Mouse (Mus musculus) kidney, embryonic 16.5 days (tissue): ENCODE results near the gene Spon1. TPM values are rescaled to one million over a fixed set of nuclear protein-coding genes. Genes with fewer than 3 reads are reported as not detected.

Experiments used
- ATAC-seq: fragments of 200-750 bp; cut with Nextera tagmentation; 2 replicates; pipeline ENCODE4 v1.8.0; 2017; ENCODE audit warnings: moderate TSS enrichment; ENCODE audit not compliant: low FRiP score, low TSS enrichment
- H3K27ac ChIP-seq: fragments of 300-500 bp; sonication (generic); 2 replicates; pipeline ENCODE4 v1.5.1; 2014; ENCODE audit warnings: low read length
- H3K27me3 ChIP-seq: fragments of 300-500 bp; sonication (generic); 2 replicates; pipeline ENCODE4 v1.6.1; 2014; ENCODE audit warnings: low read length, control low read depth, mixed read lengths; ENCODE audit not compliant: insufficient read depth
- H3K36me3 ChIP-seq: fragments of 300-500 bp; sonication (generic); 2 replicates; pipeline ENCODE4 v1.6.1; 2014; ENCODE audit warnings: low read length, control low read depth, mixed read lengths; ENCODE audit not compliant: insufficient read depth
- H3K4me1 ChIP-seq: fragments of 300-500 bp; sonication (generic); 2 replicates; pipeline ENCODE4 v1.6.1; 2014; ENCODE audit warnings: low read length, control low read depth, mixed read lengths; ENCODE audit not compliant: insufficient read depth
- H3K4me2 ChIP-seq: fragments of 300-500 bp; sonication (generic); replicated peaks from 2 replicates; pipeline ENCODE4 v1.6.1; 2014; ENCODE audit warnings: low read depth, low read length
- H3K4me3 ChIP-seq: fragments of 300-500 bp; sonication (generic); 2 replicates; pipeline ENCODE4 v1.5.1; 2014; ENCODE audit warnings: mild to moderate bottlenecking, low read length
- H3K9ac ChIP-seq: fragments of 300-500 bp; sonication (generic); replicated peaks from 2 replicates; pipeline ENCODE4 v1.6.1; 2014; ENCODE audit warnings: low read length
- H3K9me3 ChIP-seq: fragments of 300-500 bp; sonication (generic); 2 replicates; pipeline ENCODE4 v1.6.1; 2016; ENCODE audit warnings: low read length, control low read depth
- WGBS: fragments of 180-500 bp; shearing (Covaris S2); extraction: QIAGEN DNeasy Blood & Tissue Kit; methylation state at CpG from one replicate; pipeline ENCODE4 v1.1.7; 2014; 5-methylcytosine and 5-hydroxymethylcytosine counted together
- polyA plus RNA-seq: library from polyadenylated mRNA; unstranded; fragments of >200 nt; fragmentation: Nextera tagmentation; extraction: Ambion mirVana; gene quantifications from 2 replicates; pipeline ENCODE4 v1.2.1, GENCODE M21; 2015

Spon1 gene
- polyA plus RNA-seq, 1 experiment from 2014 or later = 13.7 TPM

GRCm38 (mm10) chr7:114053720-114054119, 287.9 kb downstream of the Spon1 start:
- Histone ChIP-seq H3K9me3 (no peaks in the 10 kb centered on the region), H3K27me3 (no peaks in the 10 kb centered on the region), H3K36me3 (no peaks in the 10 kb centered on the region), H3K4me3 (no peak overlapping the region), H3K9ac (no peak overlapping the region), H3K27ac (no peak overlapping the region), H3K4me2 (no peak overlapping the region), H3K4me1 (no peaks in the 10 kb centered on the region)
- 77% methylated on average over 4 of the region's 4 CpGs for WGBS
- ATAC-seq = no peak

- Histone ChIP-seq H3K4me2 (no peak overlapping the region), H3K4me1 (no peaks in the 10 kb centered on the region), H3K36me3 (no peaks in the 10 kb centered on the region), H3K4me3 (no peak overlapping the region), H3K27ac (no peak overlapping the region), H3K9me3 (no peaks in the 10 kb centered on the region), H3K9ac (no peak overlapping the region), H3K27me3 (no peaks in the 10 kb centered on the region)
- ATAC-seq = no peak
- WGBS = 89% methylated on average over 9 of the region's 16 CpGs
Observed at GRCm38 (mm10) chr7:114058166-114058565, 292.4 kb downstream of the Spon1 start.

GRCm38 (mm10) chr7:114058927-114059441, 293.2 kb downstream of the Spon1 start:
- H3K27ac ChIP-seq = no peak overlapping the region
- no peak overlapping the region for H3K4me2 ChIP-seq
- no peak for ATAC-seq
- H3K9me3 ChIP-seq = no peaks in the 10 kb centered on the region
- no peak overlapping the region for H3K9ac ChIP-seq
- peaks cover 4% of the 10 kb centered on the region; the same call in 1 of the 2 replicates for H3K4me1 ChIP-seq
- WGBS = 68% methylated on average over 6 of the region's 6 CpGs
- H3K4me3 ChIP-seq = no peak overlapping the region
- H3K27me3 ChIP-seq = no peaks in the 10 kb centered on the region
- H3K36me3 ChIP-seq = no peaks in the 10 kb centered on the region

DNA sequence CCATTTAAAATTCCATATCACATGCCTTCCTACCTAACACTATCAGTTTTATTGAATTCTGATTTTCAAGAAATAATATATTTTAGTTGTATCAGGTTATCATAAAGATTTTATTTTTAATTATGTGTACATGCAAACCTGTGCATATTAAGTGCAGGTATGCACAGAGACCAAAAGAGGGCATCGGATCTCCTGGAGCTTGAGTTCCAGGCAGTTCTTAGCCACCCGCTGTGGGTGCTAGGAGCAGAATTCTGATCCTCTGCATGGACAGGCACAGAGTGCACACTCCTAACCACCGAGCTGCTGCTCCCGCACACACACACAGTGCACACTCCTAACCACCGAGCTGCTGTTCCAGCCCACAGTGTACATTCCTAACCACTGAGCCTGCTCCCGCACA, 294.6 kb downstream of the Spon1 start:
- 93% methylated on average over 6 of the region's 6 CpGs for WGBS
- H3K4me2 ChIP-seq = no peak overlapping the region
- no peak for ATAC-seq

GRCm38 (mm10) chr7:114062451-114062850, 296.7 kb downstream of the Spon1 start:
- no peaks in the 10 kb centered on the region for H3K9me3 ChIP-seq
- no peak overlapping the region for H3K4me2 ChIP-seq
- H3K4me1 ChIP-seq = peaks cover 21% of the 10 kb centered on the region
- ATAC-seq = no peak
- H3K36me3 ChIP-seq = no peaks in the 10 kb centered on the region
- H3K27me3 ChIP-seq = no peaks in the 10 kb centered on the region
- no peak overlapping the region for H3K27ac ChIP-seq
- H3K4me3 ChIP-seq = no peak overlapping the region
- WGBS = 74% methylated on average over 1 of the region's 1 CpGs
- no peak overlapping the region for H3K9ac ChIP-seq

More for the DNA sequence above, 294.6 kb downstream of the Spon1 start:
- peaks cover 9% of the 10 kb centered on the region for H3K4me1 ChIP-seq
- no peaks in the 10 kb centered on the region for H3K9me3 ChIP-seq
- no peak overlapping the region for H3K27ac ChIP-seq
- no peaks in the 10 kb centered on the region for H3K36me3 ChIP-seq
- H3K27me3 ChIP-seq = no peaks in the 10 kb centered on the region
- H3K9ac ChIP-seq = no peak overlapping the region
- H3K4me3 ChIP-seq = no peak overlapping the region

DNA sequence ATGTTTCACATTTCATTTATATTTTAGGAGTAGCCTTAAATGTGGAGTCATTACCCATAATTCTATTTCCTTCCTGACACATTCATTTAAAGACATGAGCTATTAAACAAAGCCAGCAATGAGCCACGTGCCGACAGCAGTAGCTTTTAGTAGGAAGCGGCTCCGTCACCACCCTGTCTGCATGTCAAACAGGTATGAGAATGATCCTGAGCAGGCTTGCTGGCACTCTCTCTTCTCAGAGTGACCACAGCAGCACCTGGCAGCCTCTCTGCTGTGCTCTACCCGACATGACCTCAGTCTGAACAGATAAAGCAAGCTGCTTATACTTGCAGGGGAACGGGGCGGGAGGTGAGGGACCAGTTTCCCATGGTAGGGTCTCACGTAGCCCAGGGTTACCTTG, 297.7 kb downstream of the Spon1 start:
- Histone ChIP-seq H3K4me2 (no peak overlapping the region), H3K9ac (no peak overlapping the region), H3K36me3 (no peaks in the 10 kb centered on the region), H3K27ac (no peak overlapping the region), H3K4me3 (no peak overlapping the region), H3K4me1 (peaks cover 21% of the 10 kb centered on the region), H3K27me3 (no peaks in the 10 kb centered on the region), H3K9me3 (0 out of 2 replicates have a peak, but pooled peaks cover 3% of the 10 kb centered on the region)
- WGBS = 61% methylated on average over 8 of the region's 8 CpGs
- ATAC-seq = no peak

DNA sequence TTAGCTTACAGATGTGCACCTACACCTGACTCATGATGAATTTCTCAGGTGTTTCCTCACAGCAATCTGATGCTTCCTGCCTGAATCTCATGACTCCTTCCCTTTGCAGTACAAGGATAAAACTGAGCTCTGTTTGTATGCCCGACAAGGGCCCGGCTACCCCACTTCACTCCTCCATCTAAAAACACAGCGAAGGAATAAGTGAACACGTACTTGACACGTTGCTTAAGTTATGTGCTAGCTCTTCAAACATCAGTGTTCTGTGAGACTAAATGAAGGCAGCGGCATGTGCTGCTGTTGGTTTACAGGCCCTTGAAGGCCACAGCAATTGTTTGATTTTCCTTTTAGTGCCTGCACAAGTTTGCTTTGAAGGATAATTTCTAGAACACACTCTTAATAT, 298.2 kb downstream of the Spon1 start:
- 0 out of 2 replicates have a peak, but pooled peaks cover 4% of the 10 kb centered on the region for H3K9me3 ChIP-seq
- H3K4me2 ChIP-seq = no peak overlapping the region
- no peaks in the 10 kb centered on the region for H3K27me3 ChIP-seq
- no peak overlapping the region for H3K27ac ChIP-seq
- no peaks in the 10 kb centered on the region for H3K36me3 ChIP-seq
- no peak for ATAC-seq
- H3K4me1 ChIP-seq = peaks cover 21% of the 10 kb centered on the region
- H3K9ac ChIP-seq = no peak overlapping the region
- 82% methylated on average over 6 of the region's 6 CpGs for WGBS
- no peak overlapping the region for H3K4me3 ChIP-seq

GRCm38 (mm10) chr7:114065407-114066185, 299.8 kb downstream of the Spon1 start:
- no peak overlapping the region for H3K4me3 ChIP-seq
- H3K9me3 ChIP-seq = 0 out of 2 replicates have a peak, but pooled peaks cover 4% of the 10 kb centered on the region
- peak; percentile 52; the same call in 1 of the 2 replicates for ATAC-seq
- no peak overlapping the region for H3K4me2 ChIP-seq
- H3K36me3 ChIP-seq = no peaks in the 10 kb centered on the region
- H3K27me3 ChIP-seq = no peaks in the 10 kb centered on the region
- H3K27ac ChIP-seq = peak overlapping the region; percentile 54; the same call in 1 of the 2 replicates
- no peak overlapping the region for H3K9ac ChIP-seq
- WGBS = 37% methylated on average over 11 of the region's 11 CpGs
- peaks cover 21% of the 10 kb centered on the region for H3K4me1 ChIP-seq

- peak overlapping the region; percentile 51 for H3K4me2 ChIP-seq
- peaks cover 30% of the 10 kb centered on the region for H3K4me1 ChIP-seq
- H3K9me3 ChIP-seq = 0 out of 2 replicates have a peak, but pooled peaks cover 4% of the 10 kb centered on the region
- peak overlapping the region; percentile 54 for H3K27ac ChIP-seq
- WGBS = 5% methylated on average over 14 of the region's 14 CpGs
- 0 out of 2 replicates have a peak overlapping the region, but pooled peaks have one; percentile 7 for H3K9ac ChIP-seq
- no peaks in the 10 kb centered on the region for H3K36me3 ChIP-seq
- no peaks in the 10 kb centered on the region for H3K27me3 ChIP-seq
- ATAC-seq = peak; percentile 80
- peak overlapping the region; percentile 31 for H3K4me3 ChIP-seq
Observed at GRCm38 (mm10) chr7:114066529-114067178, 300.9 kb downstream of the Spon1 start.
